In genomic region chr7:137310091-137310761, GRCm38 (mm10) we compare ENCODE assay signal across 9 mouse cellular contexts. TPM values are rescaled to one million over a fixed set of nuclear protein-coding genes. Genes with fewer than 3 reads are reported as not detected.
A peak's percentile ranks its signal among the peaks of the same experiment; 100 is the strongest.
DNase-seq lines count a peak whose midpoint lies in the region; ATAC-seq and TF ChIP-seq lines count a peak whose summit lies in the region.
"Had no signal": no experiment of that assay in that cellular context is flagged by ENCODE, and none has a peak within 500 bp of the region (broad histone marks: within the 10 kb centered on the region; RNA-seq: fewer than 3 reads in every experiment).

No protein-coding gene starts in this region.

- ATAC-seq in heart, postnatal 0 days (ENCODE audit: insufficient read depth, low read depth): no peak
- ATAC-seq in liver, embryonic 13.5 days (ENCODE audit: low read depth): no peak

- 2% methylated on average over 42 of the region's 49 CpGs for whole genome bisulfite sequencing in heart, postnatal 0 days
- WGBS in liver, embryonic 13.5 days (ENCODE audit: insufficient replicate concordance): 1% methylated on average over 41 of the region's 49 CpGs

- peak overlapping the region; percentile 78 for H3K27ac ChIP-seq in heart, postnatal 0 days (ENCODE audit: low read depth)
- H3K27ac ChIP-seq in liver, embryonic 13.5 days: no peak overlapping the region

- H3K36me3 ChIP-seq in heart, postnatal 0 days (replicated peaks; ENCODE audit: control insufficient read depth, insufficient read depth, low read length): no peaks in the 10 kb centered on the region
- H3K36me3 ChIP-seq in liver, embryonic 13.5 days: no peaks in the 10 kb centered on the region
- H3K36me3 ChIP-seq: G1E had no signal

- peak overlapping the region; percentile 70 for H3K4me3 ChIP-seq in heart, postnatal 0 days (ENCODE audit: low read depth, low read length)
- peak overlapping the region; percentile 21; the same call in 1 of the 2 replicates for H3K4me3 ChIP-seq in liver, embryonic 13.5 days (replicated peaks)

- TF ChIP-seq CTCF in heart, postnatal 0 days (IDR thresholded peaks at IDR 0.05; ENCODE audit: low read depth): no peak

- peak overlapping the region; percentile 36 for H3K9ac ChIP-seq in heart, postnatal 0 days (replicated peaks; ENCODE audit: low read depth, low read length)
- H3K9ac ChIP-seq in liver, embryonic 13.5 days: no peak overlapping the region

- peaks cover 7% of the 10 kb centered on the region; the same call in 1 of the 2 replicates for H3K4me1 ChIP-seq in heart, postnatal 0 days (ENCODE audit: control insufficient read depth, insufficient read depth)
- H3K4me1 ChIP-seq in liver, embryonic 13.5 days (replicated peaks): peaks cover 13% of the 10 kb centered on the region

- H3K27me3 ChIP-seq in heart, postnatal 0 days (ENCODE audit: control insufficient read depth, insufficient read depth, low read length): peaks cover 94% of the 10 kb centered on the region
- peaks cover 94% of the 10 kb centered on the region for H3K27me3 ChIP-seq in liver, embryonic 13.5 days

- H3K4me2 ChIP-seq in heart, postnatal 0 days (ENCODE audit: low read depth, low read length): peak overlapping the region; percentile 73
- H3K4me2 ChIP-seq in liver, embryonic 13.5 days: peak overlapping the region; percentile 36

- no peak for TF ChIP-seq EP300 in heart, postnatal 0 days (IDR thresholded peaks at IDR 0.05; ENCODE audit: low read depth)

- H3K9me3 ChIP-seq in heart, postnatal 0 days (replicated peaks; ENCODE audit: control insufficient read depth, low read length): no peaks in the 10 kb centered on the region
- H3K9me3 ChIP-seq in liver, embryonic 13.5 days (replicated peaks): no peaks in the 10 kb centered on the region

- peak; percentile 27 for DNase-seq in kidney, adult 18-20 months
- DNase-seq in kidney, adult 8-10 months: no peak
- DNase-seq in embryo, embryonic 9.5 days (ENCODE audit: extremely low spot score): peak; percentile 76
- no peak for DNase-seq in heart, postnatal 0 days (ENCODE audit: low spot score)
- DNase-seq in liver, embryonic 13.5 days: no peak
- no peak for DNase-seq in frontal cortex, postnatal 10 days (ENCODE audit: low spot score in 2 of 2)
- DNase-seq in cerebellum, adult 11 months: no peak
- DNase-seq in ovary, postnatal 14 days (ENCODE audit: low spot score): no peak

RNA-seq across cellular contexts. Expression of gene Ebf3, which starts 4.0 kb away (rescaled TPM):
- 3.7 and 8.2 TPM in 2 replicates for total RNA-seq in heart, postnatal 0 days (2014; rRNA removed; ENCODE audit: low replicate concordance)
- polyA plus RNA-seq in heart, postnatal 0 days (2015; fragmentation: Nextera tagmentation; extraction: Ambion mirVana): 0.97 and 1.1 TPM in 2 replicates
- polyA plus RNA-seq in liver, embryonic 13.5 days (2015; fragmentation: Nextera tagmentation; extraction: Ambion mirVana): 0.02 TPM in 2 replicates
- polyA plus RNA-seq: G1E had no signal

Comparison
In these comparisons a context has a peak if more than half of its experiments do, and no peak if none do; other contexts are left out.
1. DNase-seq: peak in kidney, adult 18-20 months (single experiment) and embryo, embryonic 9.5 days (single experiment); none in kidney, adult 8-10 months (0 of 2), heart, postnatal 0 days (single experiment), liver, embryonic 13.5 days (single experiment), frontal cortex, postnatal 10 days (0 of 2), cerebellum, adult 11 months (single experiment) and ovary, postnatal 14 days (single experiment).